Mouse (Mus musculus) liver, embryonic 14.5 days (tissue): ENCODE results near the gene Runx2. TPM values are rescaled to one million over a fixed set of nuclear protein-coding genes. Genes with fewer than 3 reads are reported as not detected.

Experiments used
- ATAC-seq: fragments of 200-750 bp; cut with Nextera tagmentation; 2 replicates; pipeline ENCODE4 v1.8.0; 2017; ENCODE audit warnings: moderate number of reproducible peaks, mild to moderate bottlenecking, moderate library complexity; ENCODE audit not compliant: insufficient read depth
- DNase-seq, 3 experiments: peaks; one replicate each; pipeline ENCODE4 v3.0.0-alpha.2; 2012 to 2013; ENCODE audit warnings: low read depth in 3 of 3, low spot score in 3 of 3
- H3K27ac ChIP-seq: fragments of 300-500 bp; sonication (generic); 2 replicates; pipeline ENCODE4 v1.5.1; 2014; ENCODE audit warnings: moderate library complexity, mild to moderate bottlenecking, control low read depth, inconsistent platforms
- H3K27me3 ChIP-seq: fragments of 300-500 bp; sonication (generic); 2 replicates; pipeline ENCODE4 v1.6.1; 2014; ENCODE audit warnings: mild to moderate bottlenecking, low read length, moderate library complexity; ENCODE audit not compliant: control insufficient read depth, insufficient read depth
- H3K36me3 ChIP-seq: fragments of 300-500 bp; sonication (generic); replicated peaks from 2 replicates; pipeline ENCODE4 v1.6.1; 2014; ENCODE audit warnings: low read depth; ENCODE audit not compliant: control insufficient read depth, insufficient read depth
- H3K4me1 ChIP-seq, 2 experiments: fragments of 200-500 bp in 1 of 2; fragments of 300-500 bp in 1 of 2; sonication (generic) in 1 of 2; replicated peaks; 2 replicates each; pipeline ENCODE4 v1.6.1; 2012 to 2014; ENCODE audit warnings: antibody characterized with exemption in 1 of 2, inconsistent platforms in 1 of 2, low read length in 1 of 2; ENCODE audit not compliant: control insufficient read depth in 2 of 2, insufficient read depth in 2 of 2
- H3K4me2 ChIP-seq: fragments of 300-500 bp; sonication (generic); 2 replicates; pipeline ENCODE4 v1.6.1; 2014; ENCODE audit warnings: low read depth, mild to moderate bottlenecking, control low read depth, moderate library complexity
- H3K4me3 ChIP-seq, 2 experiments: fragments of 200-500 bp in 1 of 2; fragments of 300-500 bp in 1 of 2; sonication (generic) in 1 of 2; 2 replicates each; pipeline ENCODE4 v1.5.1; 2012 to 2014; ENCODE audit warnings: low read depth in 2 of 2, low read length in 2 of 2, mild to moderate bottlenecking in 2 of 2, control low read depth in 1 of 2, inconsistent platforms in 1 of 2, moderate library complexity in 1 of 2; ENCODE audit not compliant: insufficient read depth in 1 of 2
- H3K9ac ChIP-seq: fragments of 300-500 bp; sonication (generic); replicated peaks from 2 replicates; pipeline ENCODE4 v1.6.1; 2014; ENCODE audit warnings: mild to moderate bottlenecking, control low read depth, moderate library complexity
- H3K9me3 ChIP-seq: fragments of 300-500 bp; sonication (generic); 2 replicates; pipeline ENCODE4 v1.6.1; 2016; ENCODE audit warnings: low read length, mixed read lengths; ENCODE audit not compliant: control insufficient read depth
- CTCF ChIP-seq: IDR thresholded peaks from 2 replicates; pipeline ENCODE4 v1.5.1; 2016; ENCODE audit warnings: antibody characterized with exemption, low read depth, control low read depth
- EP300 ChIP-seq: IDR thresholded peaks from 2 replicates; pipeline ENCODE4 v1.6.1; 2016; ENCODE audit warnings: antibody characterized with exemption, low read depth
- WGBS: fragments of 180-500 bp; shearing (Covaris S2); extraction: QIAGEN DNeasy Blood & Tissue Kit; methylation state at CpG from one replicate; pipeline ENCODE4 v1.1.7; 2014; ENCODE audit not compliant: insufficient replicate concordance; 5-methylcytosine and 5-hydroxymethylcytosine counted together
- polyA plus RNA-seq, 2 experiments: library from polyadenylated mRNA; depleted of rRNA in 1 of 2; stranded (reverse) in 1 of 2; unstranded in 1 of 2; fragments of >200 nt; fragmentation: Nextera tagmentation in 1 of 2; extraction: Ambion mirVana in 1 of 2; gene quantifications; 2 replicates each; pipeline versions ENCODE4 v1.2.1 to v1.2.3; 2012 to 2014

The Runx2 gene
- polyA plus RNA-seq, 2 experiments = 0.58 to 0.65 TPM

- Histone ChIP-seq H3K4me2 (no peak overlapping the region), H3K9ac (no peak overlapping the region), H3K4me1 (no peaks in the 10 kb centered on the region), H3K36me3 (no peaks in the 10 kb centered on the region), H3K9me3 (no peaks in the 10 kb centered on the region), H3K4me3 (no peak overlapping the region), H3K27ac (no peak overlapping the region), H3K27me3 (no peaks in the 10 kb centered on the region)
- WGBS = 65% methylated on average over 6 of the region's 6 CpGs
- DNase-seq (no peak), ATAC-seq (no peak)
- no peak for TF ChIP-seq EP300
- peak; percentile 37 for TF ChIP-seq CTCF
These were observed 284.6 kb downstream of the Runx2 start for GRCm38 (mm10) chr17:44530000-44530399.

GRCm38 (mm10) chr17:44528617-44529016 is 286.0 kb downstream of the Runx2 start:
- no peaks in the 10 kb centered on the region for H3K4me1 ChIP-seq
- H3K27ac ChIP-seq = no peak overlapping the region
- no peaks in the 10 kb centered on the region for H3K36me3 ChIP-seq
- no peak for ATAC-seq
- no peaks in the 10 kb centered on the region for H3K9me3 ChIP-seq
- no peak overlapping the region for H3K4me2 ChIP-seq
- TF ChIP-seq CTCF (no peak), EP300 (no peak)
- WGBS = 40% methylated on average over 4 of the region's 4 CpGs
- H3K27me3 ChIP-seq = no peaks in the 10 kb centered on the region
- H3K9ac ChIP-seq = no peak overlapping the region
- H3K4me3 ChIP-seq = no peak overlapping the region
- DNase-seq = no peak

- DNase-seq (no peak), ATAC-seq (no peak)
- Histone ChIP-seq H3K27ac (no peak overlapping the region), H3K4me2 (no peak overlapping the region), H3K4me3 (no peak overlapping the region), H3K4me1 (no peaks in the 10 kb centered on the region), H3K36me3 (no peaks in the 10 kb centered on the region), H3K27me3 (no peaks in the 10 kb centered on the region), H3K9me3 (no peaks in the 10 kb centered on the region), H3K9ac (no peak overlapping the region)
- 56% methylated on average over 1 of the region's 1 CpGs for WGBS
- no peak for TF ChIP-seq CTCF
- TF ChIP-seq EP300 = no peak
These were observed 290.5 kb downstream of the Runx2 start for GRCm38 (mm10) chr17:44524146-44524545.

GRCm38 (mm10) chr17:44522906-44523305 is 291.7 kb downstream of the Runx2 start:
- H3K4me2 ChIP-seq = no peak overlapping the region
- H3K9me3 ChIP-seq = no peaks in the 10 kb centered on the region
- no peaks in the 10 kb centered on the region for H3K36me3 ChIP-seq
- no peak for DNase-seq
- ATAC-seq = no peak
- no peak overlapping the region for H3K27ac ChIP-seq
- TF ChIP-seq CTCF = no peak
- no peak for TF ChIP-seq EP300
- H3K9ac ChIP-seq = no peak overlapping the region
- WGBS = 68% methylated on average over 5 of the region's 5 CpGs
- no peak overlapping the region for H3K4me3 ChIP-seq
- no peaks in the 10 kb centered on the region for H3K27me3 ChIP-seq
- H3K4me1 ChIP-seq = no peaks in the 10 kb centered on the region

- H3K9ac ChIP-seq = no peak overlapping the region
- H3K4me1 ChIP-seq = no peaks in the 10 kb centered on the region
- H3K36me3 ChIP-seq = no peaks in the 10 kb centered on the region
- no peaks in the 10 kb centered on the region for H3K9me3 ChIP-seq
- H3K27me3 ChIP-seq = no peaks in the 10 kb centered on the region
- TF ChIP-seq CTCF (no peak), EP300 (no peak)
- DNase-seq (no peak), ATAC-seq (no peak)
- no peak overlapping the region for H3K27ac ChIP-seq
- no peak overlapping the region for H3K4me3 ChIP-seq
- no peak overlapping the region for H3K4me2 ChIP-seq
- WGBS = 72% methylated on average over 11 of the region's 11 CpGs
These were observed 294.2 kb downstream of the Runx2 start for GRCm38 (mm10) chr17:44520122-44521075.
